ENCODE assay signal across 13 mouse cellular contexts in genomic region chr3:38049290-38049689, GRCm38 (mm10).
DNase-seq lines count a peak whose midpoint lies in the region; ATAC-seq and TF ChIP-seq lines count a peak whose summit lies in the region.
"Had no signal": no experiment of that assay in that cellular context is flagged by ENCODE, and none has a peak within 500 bp of the region (broad histone marks: within the 10 kb centered on the region; RNA-seq: fewer than 3 reads in every experiment).

No protein-coding gene starts in this region.

- no peak for ATAC-seq in heart, embryonic 13.5 days (ENCODE audit: extremely low read depth, insufficient number of reproducible peaks, low FRiP score, low TSS enrichment)
- 0 out of 2 replicates have a peak, but pooled peaks have one; percentile 38 for ATAC-seq in neural tube, embryonic 14.5 days (ENCODE audit: low read depth)
- ATAC-seq in neural tube, embryonic 15.5 days (ENCODE audit: low FRiP score): no peak

- H3K4me3 ChIP-seq in heart, embryonic 13.5 days: no peak overlapping the region
- no peak overlapping the region for H3K4me3 ChIP-seq in heart, adult 2 months
- no peak overlapping the region for H3K4me3 ChIP-seq in neural tube, embryonic 14.5 days (ENCODE audit: low read depth, low read length)
- no peak overlapping the region for H3K4me3 ChIP-seq in neural tube, embryonic 15.5 days (replicated peaks)
- H3K4me3 ChIP-seq: liver, embryonic 13.5 days; midbrain, embryonic 12.5 days; neural tube, embryonic 12.5 days had no signal

- H3K4me2 ChIP-seq in heart, embryonic 13.5 days: no peak overlapping the region
- no peak overlapping the region for H3K4me2 ChIP-seq in neural tube, embryonic 14.5 days (ENCODE audit: low read depth, low read length)
- no peak overlapping the region for H3K4me2 ChIP-seq in neural tube, embryonic 15.5 days
- H3K4me2 ChIP-seq: liver, embryonic 13.5 days; midbrain, embryonic 12.5 days; neural tube, embryonic 12.5 days had no signal

- no peaks in the 10 kb centered on the region for H3K27me3 ChIP-seq in heart, embryonic 13.5 days (replicated peaks)
- H3K27me3 ChIP-seq in heart, adult 2 months (ENCODE audit: control insufficient read depth, insufficient read depth, low read length): no peaks in the 10 kb centered on the region
- H3K27me3 ChIP-seq in neural tube, embryonic 14.5 days (ENCODE audit: control insufficient read depth, insufficient read depth, low read length): no peaks in the 10 kb centered on the region
- H3K27me3 ChIP-seq in neural tube, embryonic 15.5 days (replicated peaks): no peaks in the 10 kb centered on the region
- H3K27me3 ChIP-seq: liver, embryonic 13.5 days; midbrain, embryonic 12.5 days; neural tube, embryonic 12.5 days had no signal

- H3K27ac ChIP-seq in heart, embryonic 13.5 days (replicated peaks): peak overlapping the region; percentile 45; the same call in 1 of the 2 replicates
- no peak overlapping the region for H3K27ac ChIP-seq in heart, adult 2 months
- H3K27ac ChIP-seq in neural tube, embryonic 14.5 days (ENCODE audit: low read depth, low read length): no peak overlapping the region
- H3K27ac ChIP-seq in neural tube, embryonic 15.5 days (replicated peaks): no peak overlapping the region
- H3K27ac ChIP-seq: liver, embryonic 13.5 days; midbrain, embryonic 12.5 days; neural tube, embryonic 12.5 days had no signal

- no peak for TF ChIP-seq EP300 in heart, adult 2 months (IDR thresholded peaks at IDR 0.05; ENCODE audit: insufficient read depth, low read depth, low read length)

- DNase-seq in heart, adult 2 months: no peak
- DNase-seq in kidney, postnatal 10 days: peak; percentile 83
- DNase-seq in kidney, adult 18-20 months: no peak
- peak; percentile 32 for DNase-seq in retina, postnatal 7 days (ENCODE audit: low read depth, low spot score)
- no peak for DNase-seq in cerebellum, adult 11 months
- DNase-seq: cerebellum, postnatal 36 days; liver, embryonic 13.5 days; right cerebral cortex, postnatal 25 days had no signal

- intact Hi-C loops in heart, adult 2 months (cut with DNase I): no loop called here

- no peaks in the 10 kb centered on the region for H3K36me3 ChIP-seq in heart, embryonic 13.5 days
- no peaks in the 10 kb centered on the region for H3K36me3 ChIP-seq in heart, adult 2 months (ENCODE audit: control insufficient read depth, insufficient read depth, low read length)
- no peaks in the 10 kb centered on the region for H3K36me3 ChIP-seq in neural tube, embryonic 14.5 days (ENCODE audit: control insufficient read depth, insufficient read depth, low read length)
- no peaks in the 10 kb centered on the region for H3K36me3 ChIP-seq in neural tube, embryonic 15.5 days
- H3K36me3 ChIP-seq: liver, embryonic 13.5 days; midbrain, embryonic 12.5 days; neural tube, embryonic 12.5 days had no signal

- no peak overlapping the region for H3K9ac ChIP-seq in heart, embryonic 13.5 days
- H3K9ac ChIP-seq in heart, adult 2 months (ENCODE audit: low read depth, low read length): no peak overlapping the region
- H3K9ac ChIP-seq in neural tube, embryonic 14.5 days (replicated peaks; ENCODE audit: low read depth, low read length): no peak overlapping the region
- no peak overlapping the region for H3K9ac ChIP-seq in neural tube, embryonic 15.5 days (replicated peaks)
- H3K9ac ChIP-seq: liver, embryonic 13.5 days; midbrain, embryonic 12.5 days; neural tube, embryonic 12.5 days had no signal

- TF ChIP-seq CTCF in heart, adult 2 months (IDR thresholded peaks at IDR 0.05): no peak

- 43% methylated on average over 2 of the region's 2 CpGs for WGBS in heart, embryonic 13.5 days
- 70% methylated on average over 2 of the region's 2 CpGs for WGBS in heart, adult 2 months
- WGBS in neural tube, embryonic 14.5 days: 49% methylated on average over 2 of the region's 2 CpGs
- 56% methylated on average over 2 of the region's 2 CpGs for WGBS in neural tube, embryonic 15.5 days

- H3K4me1 ChIP-seq in heart, embryonic 13.5 days: peaks cover 25% of the 10 kb centered on the region
- H3K4me1 ChIP-seq in heart, adult 2 months (ENCODE audit: control insufficient read depth, insufficient read depth, low read length): no peaks in the 10 kb centered on the region
- no peaks in the 10 kb centered on the region for H3K4me1 ChIP-seq in neural tube, embryonic 14.5 days (ENCODE audit: control insufficient read depth, insufficient read depth, low read length)
- peaks cover 5% of the 10 kb centered on the region; the same call in 1 of the 2 replicates for H3K4me1 ChIP-seq in neural tube, embryonic 15.5 days
- H3K4me1 ChIP-seq: liver, embryonic 13.5 days had no signal

- TF ChIP-seq POLR2A in heart, adult 2 months (IDR thresholded peaks at IDR 0.05; ENCODE audit: insufficient read depth, low read depth, low read length): no peak

- H3K79me2 ChIP-seq in heart, adult 2 months (replicated peaks; ENCODE audit: control insufficient read depth, insufficient read depth, low read length): no peaks in the 10 kb centered on the region

- no peaks in the 10 kb centered on the region for H3K9me3 ChIP-seq in heart, embryonic 13.5 days
- H3K9me3 ChIP-seq in neural tube, embryonic 14.5 days (ENCODE audit: control insufficient read depth, low read length): no peaks in the 10 kb centered on the region
- no peaks in the 10 kb centered on the region for H3K9me3 ChIP-seq in neural tube, embryonic 15.5 days (replicated peaks)
- H3K9me3 ChIP-seq: liver, embryonic 13.5 days; midbrain, embryonic 12.5 days; neural tube, embryonic 12.5 days had no signal

Comparison
In these comparisons a context has a peak if more than half of its experiments do, and no peak if none do; other contexts are left out.
1. DNase-seq: peak in kidney, postnatal 10 days (single experiment) and retina, postnatal 7 days (single experiment); none in heart, adult 2 months (0 of 2), kidney, adult 18-20 months (single experiment) and cerebellum, adult 11 months (single experiment).